Mouse (Mus musculus) hindbrain, embryonic 14.5 days (tissue): Measurements from ENCODE around the gene Ndufb6. TPM values are rescaled to one million over a fixed set of nuclear protein-coding genes. Genes with fewer than 3 reads are reported as not detected.
A peak's percentile ranks its signal among the peaks of the same experiment; 100 is the strongest.
"Not testable (repeated sequence)": the region's sequence is repeated elsewhere in the genome, so short reads cannot be mapped to it uniquely, and the experiment has no call there.

Source experiments
- ATAC-seq: fragments of 200-750 bp; cut with Nextera tagmentation; 2 replicates; pipeline ENCODE4 v1.8.0; 2017; ENCODE audit warnings: moderate number of reproducible peaks, mild to moderate bottlenecking, moderate TSS enrichment, moderate library complexity; ENCODE audit not compliant: low FRiP score
- DNase-seq: peaks from one replicate; pipeline ENCODE4 v3.0.0-alpha.2; 2015; ENCODE audit warnings: low spot score
- H3K27ac ChIP-seq: fragments of 300-500 bp; sonication (generic); 2 replicates; pipeline ENCODE4 v1.5.1; 2014; ENCODE audit warnings: mild to moderate bottlenecking, moderate library complexity
- H3K27me3 ChIP-seq: fragments of 300-500 bp; sonication (generic); 2 replicates; pipeline ENCODE4 v1.6.1; 2014; ENCODE audit warnings: mild to moderate bottlenecking, low read length, mixed read lengths; ENCODE audit not compliant: control insufficient read depth, insufficient read depth
- H3K36me3 ChIP-seq: fragments of 300-500 bp; sonication (generic); replicated peaks from 2 replicates; pipeline ENCODE4 v1.6.1; 2014; ENCODE audit not compliant: control insufficient read depth, insufficient read depth
- H3K4me1 ChIP-seq: fragments of 300-500 bp; sonication (generic); replicated peaks from 2 replicates; pipeline ENCODE4 v1.6.1; 2014; ENCODE audit warnings: antibody characterized with exemption, low read length, mixed read lengths; ENCODE audit not compliant: control insufficient read depth, insufficient read depth
- H3K4me2 ChIP-seq: fragments of 300-500 bp; sonication (generic); replicated peaks from 2 replicates; pipeline ENCODE4 v1.6.1; 2014; ENCODE audit warnings: mild to moderate bottlenecking, moderate library complexity
- H3K4me3 ChIP-seq: fragments of 300-500 bp; sonication (generic); replicated peaks from 2 replicates; pipeline ENCODE4 v1.5.1; 2014; ENCODE audit warnings: mild to moderate bottlenecking, low read length
- H3K9ac ChIP-seq: fragments of 300-500 bp; sonication (generic); 2 replicates; pipeline ENCODE4 v1.6.1; 2014
- H3K9me3 ChIP-seq: fragments of 300-500 bp; sonication (generic); 2 replicates; pipeline ENCODE4 v1.6.1; 2016; ENCODE audit warnings: low read length; ENCODE audit not compliant: control insufficient read depth
- WGBS: fragments of 180-500 bp; shearing (Covaris S2); extraction: QIAGEN DNeasy Blood & Tissue Kit; methylation state at CpG from one replicate; pipeline ENCODE4 v1.1.7; 2014; 5-methylcytosine and 5-hydroxymethylcytosine counted together
- polyA plus RNA-seq: library from polyadenylated mRNA; unstranded; fragments of >200 nt; fragmentation: Nextera tagmentation; extraction: Ambion mirVana; gene quantifications from 2 replicates; pipeline ENCODE4 v1.2.1, GENCODE M21; 2014

Gene Ndufb6
- polyA plus RNA-seq, 1 experiment from 2014 or later: 377 TPM

DNA sequence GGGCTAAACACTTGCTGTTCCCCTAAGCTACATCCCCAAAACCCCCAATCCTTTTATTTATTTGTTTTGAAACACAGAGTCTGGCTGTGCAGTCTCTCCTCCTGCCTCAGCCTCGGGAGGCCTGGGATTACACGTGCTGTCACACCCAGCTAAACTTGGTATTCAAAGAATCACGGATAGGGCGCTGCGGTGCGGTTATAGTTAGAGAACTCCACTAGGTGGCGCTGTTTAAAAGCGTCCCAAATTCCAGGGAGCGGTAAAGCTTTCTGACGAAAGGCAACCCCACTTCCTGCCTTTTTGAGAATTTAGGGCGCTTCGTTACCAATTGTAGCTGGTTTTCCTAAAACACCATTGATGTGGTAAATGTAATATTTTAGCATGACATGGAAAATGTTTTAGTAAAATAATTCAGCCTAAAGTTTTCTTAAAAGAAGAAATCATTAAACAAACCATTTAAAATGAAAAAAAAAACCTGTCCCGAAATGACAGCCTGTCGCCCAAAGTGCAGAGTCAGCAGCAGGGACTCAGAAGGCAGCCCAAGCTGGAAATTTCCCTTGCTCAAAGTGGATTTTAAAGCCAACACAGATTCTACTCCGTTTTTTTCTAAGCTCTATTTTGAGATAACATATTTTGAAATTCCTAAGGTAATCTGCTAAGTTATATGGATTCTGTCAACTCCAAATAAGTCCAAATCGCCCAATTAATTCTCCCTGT lies 22.0 kb upstream of the Ndufb6 start:
- Histone ChIP-seq H3K27ac (no peak overlapping the region), H3K4me2 (peak overlapping the region; percentile 42), H3K4me3 (no peak overlapping the region), H3K9ac (no peak overlapping the region), H3K4me1 (no peaks in the 10 kb centered on the region), H3K27me3 (no peaks in the 10 kb centered on the region), H3K36me3 (no peaks in the 10 kb centered on the region), H3K9me3 (no peaks in the 10 kb centered on the region)
- peak; percentile 87 for ATAC-seq
- 15% methylated on average over 16 of the region's 16 CpGs for WGBS
- peak; percentile 94 for DNase-seq

DNA sequence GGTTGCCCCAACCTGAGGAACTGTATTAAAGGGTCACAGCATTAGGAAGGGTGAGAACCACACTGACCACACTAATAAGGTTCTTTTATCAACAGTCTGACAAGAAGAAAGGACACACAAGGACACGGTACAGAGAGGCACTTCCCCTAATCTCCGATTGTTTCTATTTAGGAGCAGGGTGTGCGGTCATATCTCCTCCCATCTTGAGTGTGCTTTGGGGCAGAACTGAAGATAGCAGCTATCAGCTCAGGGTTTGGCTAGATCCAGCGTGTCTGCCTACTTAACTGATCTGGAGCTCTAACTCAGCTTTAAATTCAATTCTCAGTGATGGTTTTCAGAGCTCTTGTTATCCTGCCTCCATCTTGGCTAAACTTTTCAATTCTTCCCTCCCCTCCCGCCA lies 19.9 kb upstream of the Ndufb6 start:
- H3K9ac ChIP-seq: no peak overlapping the region
- H3K4me2 ChIP-seq: no peak overlapping the region
- no peak overlapping the region for H3K27ac ChIP-seq
- no peaks in the 10 kb centered on the region for H3K36me3 ChIP-seq
- H3K4me3 ChIP-seq: no peak overlapping the region
- ATAC-seq: no peak
- no peaks in the 10 kb centered on the region for H3K4me1 ChIP-seq
- DNase-seq: no peak
- H3K27me3 ChIP-seq: no peaks in the 10 kb centered on the region
- 85% methylated on average over 5 of the region's 5 CpGs for WGBS
- no peaks in the 10 kb centered on the region for H3K9me3 ChIP-seq

DNA sequence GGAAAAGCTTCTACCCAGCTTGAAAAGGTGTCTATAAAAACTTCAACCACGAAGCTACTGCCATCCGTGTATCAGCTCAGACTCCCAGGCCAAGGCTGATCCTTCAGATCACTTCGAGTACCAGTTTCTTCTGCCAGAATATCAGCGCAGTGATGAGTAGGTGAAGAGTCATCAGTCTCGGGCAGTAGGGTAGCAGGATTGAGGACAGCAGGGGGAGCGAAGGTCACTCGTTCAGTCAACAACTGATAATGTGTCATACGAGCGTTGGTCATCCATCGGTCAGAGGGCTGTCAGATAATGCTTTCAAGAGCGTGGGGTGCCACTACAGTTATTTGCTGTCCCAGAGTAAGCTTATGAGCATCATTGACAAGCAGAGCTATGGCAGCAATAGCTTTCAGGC lies 12.3 kb upstream of the Ndufb6 start:
- not testable (repeated sequence) for H3K36me3 ChIP-seq, H3K9ac ChIP-seq, DNase-seq, H3K27me3 ChIP-seq, ATAC-seq, H3K4me3 ChIP-seq, H3K9me3 ChIP-seq, H3K27ac ChIP-seq, H3K4me2 ChIP-seq, H3K4me1 ChIP-seq
- WGBS: 96% methylated on average over 11 of the region's 11 CpGs

GRCm38 (mm10) chr4:40289046-40289445 lies 9.8 kb upstream of the Ndufb6 start:
- H3K4me1 ChIP-seq: no peaks in the 10 kb centered on the region
- 97% methylated on average over 2 of the region's 2 CpGs for WGBS
- H3K4me3 ChIP-seq: no peak overlapping the region
- H3K9me3 ChIP-seq: no peaks in the 10 kb centered on the region
- H3K27me3 ChIP-seq: no peaks in the 10 kb centered on the region
- ATAC-seq: no peak
- H3K27ac ChIP-seq: no peak overlapping the region
- no peaks in the 10 kb centered on the region for H3K36me3 ChIP-seq
- H3K9ac ChIP-seq: no peak overlapping the region
- DNase-seq: no peak
- H3K4me2 ChIP-seq: no peak overlapping the region

- no peak for DNase-seq
- Histone ChIP-seq H3K4me1 (no peaks in the 10 kb centered on the region), H3K36me3 (no peaks in the 10 kb centered on the region), H3K27me3 (no peaks in the 10 kb centered on the region), H3K9ac (no peak overlapping the region), H3K4me3 (no peak overlapping the region), H3K9me3 (no peaks in the 10 kb centered on the region), H3K4me2 (no peak overlapping the region), H3K27ac (no peak overlapping the region)
- 82% methylated on average over 6 of the region's 6 CpGs for WGBS
- ATAC-seq: no peak
These were observed 8.2 kb upstream of the Ndufb6 start for GRCm38 (mm10) chr4:40287415-40287814.

DNA sequence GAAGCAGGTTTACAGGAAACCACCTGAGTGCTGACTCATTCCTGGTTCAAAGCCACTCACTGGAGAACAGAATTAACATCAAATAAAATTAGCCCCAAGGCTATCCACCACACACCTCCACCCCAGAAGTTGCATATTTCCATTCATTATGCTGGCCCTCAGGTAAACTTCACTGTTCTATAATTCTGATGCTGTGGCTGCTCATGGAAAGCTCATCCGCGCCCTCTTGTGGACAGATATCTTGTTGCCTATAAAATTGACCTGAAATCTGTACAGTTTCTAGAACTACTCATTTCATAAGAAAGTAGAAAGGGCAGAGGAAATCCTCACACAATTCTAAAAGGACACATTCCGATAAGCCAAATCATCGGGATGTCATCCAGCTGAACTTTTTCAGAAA lies 6.4 kb upstream of the Ndufb6 start:
- Histone ChIP-seq H3K4me3 (no peak overlapping the region), H3K4me2 (no peak overlapping the region), H3K27ac (no peak overlapping the region), H3K36me3 (no peaks in the 10 kb centered on the region), H3K4me1 (no peaks in the 10 kb centered on the region), H3K9me3 (no peaks in the 10 kb centered on the region), H3K27me3 (no peaks in the 10 kb centered on the region), H3K9ac (no peak overlapping the region)
- DNase-seq (peak; percentile 84), ATAC-seq (no peak)
- 18% methylated on average over 4 of the region's 4 CpGs for WGBS

- under 1% methylated on average over 21 of the region's 21 CpGs for WGBS
- H3K4me1 ChIP-seq: peaks cover 11% of the 10 kb centered on the region
- peak overlapping the region; percentile 93 for H3K4me2 ChIP-seq
- no peak for DNase-seq
- peak; percentile 80 for ATAC-seq
- H3K36me3 ChIP-seq: peaks cover 21% of the 10 kb centered on the region
- no peak overlapping the region for H3K27ac ChIP-seq
- H3K9ac ChIP-seq: peak overlapping the region; percentile 89
- H3K27me3 ChIP-seq: no peaks in the 10 kb centered on the region
- H3K4me3 ChIP-seq: peak overlapping the region; percentile 83
- no peaks in the 10 kb centered on the region for H3K9me3 ChIP-seq
These were observed 343 bp downstream of the Ndufb6 start for GRCm38 (mm10) chr4:40278880-40279275.

- peaks cover 30% of the 10 kb centered on the region for H3K36me3 ChIP-seq
- H3K9ac ChIP-seq: peak within 1 kb of the TSS; percentile 86
- peak within 1 kb of the TSS; percentile 90 for H3K4me2 ChIP-seq
- H3K27me3 ChIP-seq: no peaks in the 10 kb centered on the region
- ATAC-seq (peak; percentile 94), DNase-seq (peak; percentile 96)
- H3K9me3 ChIP-seq: no peaks in the 10 kb centered on the region
- H3K4me1 ChIP-seq: peaks cover 19% of the 10 kb centered on the region
- peak within 1 kb of the TSS; percentile 94 for H3K27ac ChIP-seq
- peak within 1 kb of the TSS; percentile 83 for H3K4me3 ChIP-seq
- WGBS: under 1% methylated on average over 38 of the region's 38 CpGs
These were observed 9.7 kb downstream of the Ndufb6 start, which contains the start of the genes Smim27 and Topors for GRCm38 (mm10) chr4:40269430-40270032. TSS of gene Smim27 (plus strand) at chr4:40269579. TSS of gene Topors (minus strand) at chr4:40269850.

GRCm38 (mm10) chr4:40268835-40269234 lies 10.4 kb downstream of the Ndufb6 start:
- no peak; the same call in 1 of the 2 replicates for ATAC-seq
- Histone ChIP-seq H3K36me3 (peaks cover 27% of the 10 kb centered on the region), H3K9ac (peak overlapping the region; percentile 86), H3K27ac (peak overlapping the region; percentile 94), H3K27me3 (no peaks in the 10 kb centered on the region), H3K9me3 (no peaks in the 10 kb centered on the region), H3K4me3 (peak overlapping the region; percentile 83), H3K4me1 (peaks cover 19% of the 10 kb centered on the region), H3K4me2 (peak overlapping the region; percentile 90)
- under 1% methylated on average over 16 of the region's 16 CpGs for WGBS
- no peak for DNase-seq
